Mouse (Mus musculus): Measurements from ENCODE around the gene Olfr239. TPM values are rescaled to one million over a fixed set of nuclear protein-coding genes. Genes with fewer than 3 reads are reported as not detected.

Gene Olfr239
- not detected in 2 replicates for polyA plus RNA-seq (2012; rRNA removed)

DNA sequence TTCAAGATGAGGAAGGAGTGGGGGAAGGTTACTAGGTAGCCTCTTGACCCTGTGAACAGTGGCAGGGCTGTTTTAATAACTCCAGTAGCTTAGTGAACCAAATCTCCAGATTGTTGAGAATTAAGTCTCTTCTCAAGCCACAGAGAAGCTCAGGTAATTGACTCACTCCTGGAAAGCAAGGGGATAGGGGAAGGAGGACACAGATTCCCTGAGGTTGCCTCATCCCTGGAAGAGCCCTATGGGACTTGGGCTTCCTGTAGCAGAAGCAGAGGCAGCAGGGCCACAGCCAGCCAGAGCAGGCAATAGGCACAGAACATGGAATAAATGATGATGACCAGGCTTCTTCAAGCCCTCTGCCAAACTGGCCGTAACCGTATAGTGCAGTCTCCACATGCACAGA lies at the start of gene Olfr239:
Gene Olfr239 (plus strand): TSS at position 301 of the 400 bp plus-strand sequence.

DNA sequence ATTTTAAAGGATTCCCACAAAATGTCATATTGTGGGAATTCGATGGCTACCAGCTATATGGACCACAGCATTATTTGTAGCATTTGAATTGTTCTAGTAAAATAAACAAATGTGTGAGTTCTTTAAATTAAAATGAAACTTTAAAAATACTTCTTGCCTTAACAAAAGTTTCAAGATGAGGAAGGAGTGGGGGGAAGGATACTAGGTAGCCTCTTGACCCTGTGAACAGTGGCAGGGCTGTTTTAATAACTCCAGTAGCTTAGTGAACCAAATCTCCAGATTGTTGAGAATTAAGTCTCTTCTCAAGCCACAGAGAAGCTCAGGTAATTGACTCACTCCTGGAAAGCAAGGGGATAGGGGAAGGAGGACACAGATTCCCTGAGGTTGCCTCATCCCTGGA lies 23.0 kb upstream of the Olfr239 start, which contains the start of gene Olfr55:
Gene Olfr55 (plus strand): TSS at position 301 of the 400 bp plus-strand sequence.

GRCm38 (mm10) chr17:33221590-33221989 lies 30.5 kb downstream of the Olfr239 start, which contains the start of gene Olfr1564:
Gene Olfr1564 (minus strand): TSS chr17:33221690.

Other genes starting within 250 kb of the Olfr239 start
- gene Cyp4f13, start 243.9 kb upstream of the Olfr239 start, polyA plus RNA-seq (2012; rRNA removed), result 48.1 and 55.6 TPM in 2 replicates
- 0.38 and 0.77 TPM in 2 replicates for gene Zfp472, start 225.5 kb upstream of the Olfr239 start, polyA plus RNA-seq (2012; rRNA removed)
- gene Zfp952, start 198.2 kb upstream of the Olfr239 start, polyA plus RNA-seq (2012; rRNA removed), result 1.9 and 2.7 TPM in 2 replicates
- gene Zfp763, start 157.9 kb upstream of the Olfr239 start, polyA plus RNA-seq (2012; rRNA removed), result 0.62 and 0.69 TPM in 2 replicates
- gene 4921501E09Rik, start 123.2 kb upstream of the Olfr239 start, polyA plus RNA-seq (2012; rRNA removed), result not detected in 2 replicates
- 1.4 and 1.7 TPM in 2 replicates for gene Zfp563, start 102.0 kb upstream of the Olfr239 start, polyA plus RNA-seq (2012; rRNA removed)
- not detected in 2 replicates for gene Morc2b, start 51.6 kb upstream of the Olfr239 start, polyA plus RNA-seq (2012; rRNA removed)
- gene Olfr55, start 22.9 kb upstream of the Olfr239 start, polyA plus RNA-seq (2012; rRNA removed), result not detected in 2 replicates
- 0.29 TPM in 1 of 2 replicates, not detected in the other for gene Olfr1564, start 30.4 kb downstream of the Olfr239 start, polyA plus RNA-seq (2012; rRNA removed)
- 0.50 and 0.74 TPM in 2 replicates for gene Zfp955a, start 63.8 kb downstream of the Olfr239 start, polyA plus RNA-seq (2012; rRNA removed)
- gene Olfr63, start 73.4 kb downstream of the Olfr239 start, polyA plus RNA-seq (2012; rRNA removed), result not detected in 2 replicates
- gene Zfp955b, start 98.2 kb downstream of the Olfr239 start, polyA plus RNA-seq (2012; rRNA removed), result 1.1 and 1.2 TPM in 2 replicates
- gene Zfp81, start 167.6 kb downstream of the Olfr239 start, polyA plus RNA-seq (2012; rRNA removed), result 0.46 and 1.3 TPM in 2 replicates
- 1.0 and 1.4 TPM in 2 replicates for gene Zfp101, start 203.3 kb downstream of the Olfr239 start, polyA plus RNA-seq (2012; rRNA removed)
- 0.26 and 0.38 TPM in 2 replicates for gene Actl9, start 241.6 kb downstream of the Olfr239 start, polyA plus RNA-seq (2012; rRNA removed)

All from ovary, adult 2 months (tissue).